Mouse (Mus musculus): ENCODE results near the gene Ffar4. TPM values are rescaled to one million over a fixed set of nuclear protein-coding genes. Genes with fewer than 3 reads are reported as not detected.

Ffar4 gene
- polyA plus RNA-seq, 1 experiment from 2014 or later: 8.8 TPM

- H3K27me3 ChIP-seq (ENCODE audit: insufficient read depth, low read length): 0 out of 2 replicates have a peak, but pooled peaks cover 3% of the 10 kb centered on the region
- H3K27ac ChIP-seq (ENCODE audit: low read depth): no peak overlapping the region
- peak overlapping the region; percentile 92 for H3K4me2 ChIP-seq (ENCODE audit: low read depth, low read length)
- peak overlapping the region; percentile 78 for H3K4me3 ChIP-seq (ENCODE audit: low read depth, low read length)
- peaks cover 13% of the 10 kb centered on the region for H3K4me1 ChIP-seq (ENCODE audit: insufficient read depth)
- H3K36me3 ChIP-seq (replicated peaks; ENCODE audit: insufficient read depth, low read length): peaks cover 2% of the 10 kb centered on the region; the same call in 1 of the 2 replicates
- no peak for TF ChIP-seq EP300 (IDR thresholded peaks at IDR 0.05; ENCODE audit: low read depth)
- no peak for TF ChIP-seq CTCF (IDR thresholded peaks at IDR 0.05; ENCODE audit: low read depth)
- no peak for ATAC-seq
- 12% methylated on average over 6 of the region's 6 CpGs for WGBS (ENCODE audit: insufficient replicate concordance)
- H3K9ac ChIP-seq (replicated peaks): no peak overlapping the region
- H3K9me3 ChIP-seq (ENCODE audit: low read length): no peaks in the 10 kb centered on the region
- no peak for DNase-seq
Measured at GRCm38 (mm10) chr19:38055798-38056197, 41.1 kb upstream of the Ffar4 start.

GRCm38 (mm10) chr19:38056276-38056675 is 40.6 kb upstream of the Ffar4 start:
- no peak for ATAC-seq
- Histone ChIP-seq H3K9ac (replicated peaks) (no peak overlapping the region), H3K4me2 (ENCODE audit: low read depth, low read length) (peak overlapping the region; percentile 92)

GRCm38 (mm10) chr19:38056931-38057330 is 39.9 kb upstream of the Ffar4 start:
- Histone ChIP-seq H3K9me3 (ENCODE audit: low read length) (no peaks in the 10 kb centered on the region), H3K4me2 (ENCODE audit: low read depth, low read length) (no peak overlapping the region), H3K36me3 (replicated peaks; ENCODE audit: insufficient read depth, low read length) (peaks cover 2% of the 10 kb centered on the region; the same call in 1 of the 2 replicates), H3K4me3 (ENCODE audit: low read depth, low read length) (no peak overlapping the region), H3K9ac (replicated peaks) (no peak overlapping the region), H3K4me1 (ENCODE audit: insufficient read depth) (peaks cover 13% of the 10 kb centered on the region), H3K27ac (ENCODE audit: low read depth) (no peak overlapping the region), H3K27me3 (ENCODE audit: insufficient read depth, low read length) (0 out of 2 replicates have a peak, but pooled peaks cover 3% of the 10 kb centered on the region)
- DNase-seq (no peak), ATAC-seq (no peak)
- 80% methylated on average over 8 of the region's 8 CpGs for WGBS (ENCODE audit: insufficient replicate concordance)
- TF ChIP-seq CTCF (IDR thresholded peaks at IDR 0.05; ENCODE audit: low read depth) (no peak), EP300 (IDR thresholded peaks at IDR 0.05; ENCODE audit: low read depth) (no peak)

More at GRCm38 (mm10) chr19:38056276-38056675, 40.6 kb upstream of the Ffar4 start:
- WGBS (ENCODE audit: insufficient replicate concordance): 41% methylated on average over 3 of the region's 3 CpGs
- H3K27me3 ChIP-seq (ENCODE audit: insufficient read depth, low read length): 0 out of 2 replicates have a peak, but pooled peaks cover 3% of the 10 kb centered on the region
- H3K9me3 ChIP-seq (ENCODE audit: low read length): no peaks in the 10 kb centered on the region
- no peak overlapping the region for H3K27ac ChIP-seq (ENCODE audit: low read depth)
- H3K4me1 ChIP-seq (ENCODE audit: insufficient read depth): peaks cover 13% of the 10 kb centered on the region
- no peak for DNase-seq
- H3K4me3 ChIP-seq (ENCODE audit: low read depth, low read length): peak overlapping the region; percentile 78; the same call in 1 of the 2 replicates
- no peak for TF ChIP-seq EP300 (IDR thresholded peaks at IDR 0.05; ENCODE audit: low read depth)
- no peak for TF ChIP-seq CTCF (IDR thresholded peaks at IDR 0.05; ENCODE audit: low read depth)
- peaks cover 2% of the 10 kb centered on the region; the same call in 1 of the 2 replicates for H3K36me3 ChIP-seq (replicated peaks; ENCODE audit: insufficient read depth, low read length)

- TF ChIP-seq CTCF (IDR thresholded peaks at IDR 0.05; ENCODE audit: low read depth) (no peak), EP300 (IDR thresholded peaks at IDR 0.05; ENCODE audit: low read depth) (no peak)
- Histone ChIP-seq H3K4me3 (ENCODE audit: low read depth, low read length) (no peak overlapping the region), H3K27ac (ENCODE audit: low read depth) (no peak overlapping the region), H3K4me1 (ENCODE audit: insufficient read depth) (no peaks in the 10 kb centered on the region), H3K36me3 (replicated peaks; ENCODE audit: insufficient read depth, low read length) (peaks cover 4% of the 10 kb centered on the region), H3K9ac (replicated peaks) (no peak overlapping the region), H3K4me2 (ENCODE audit: low read depth, low read length) (no peak overlapping the region), H3K27me3 (ENCODE audit: insufficient read depth, low read length) (no peaks in the 10 kb centered on the region), H3K9me3 (ENCODE audit: low read length) (no peaks in the 10 kb centered on the region)
- no peak for DNase-seq
- ATAC-seq: no peak
- WGBS (ENCODE audit: insufficient replicate concordance): 75% methylated on average over 3 of the region's 3 CpGs
Measured at GRCm38 (mm10) chr19:38063201-38063600, 33.7 kb upstream of the Ffar4 start.

GRCm38 (mm10) chr19:38064051-38064450 is 32.8 kb upstream of the Ffar4 start:
- WGBS (ENCODE audit: insufficient replicate concordance): 83% methylated on average over 1 of the region's 1 CpGs
- H3K9me3 ChIP-seq (ENCODE audit: low read length): no peaks in the 10 kb centered on the region

GRCm38 (mm10) chr19:38073226-38073625 is 23.6 kb upstream of the Ffar4 start:
- Histone ChIP-seq H3K4me2 (ENCODE audit: low read depth, low read length) (no peak overlapping the region), H3K9me3 (ENCODE audit: low read length) (no peaks in the 10 kb centered on the region), H3K4me3 (ENCODE audit: low read depth, low read length) (no peak overlapping the region), H3K4me1 (ENCODE audit: insufficient read depth) (no peaks in the 10 kb centered on the region; the same call in 1 of the 2 replicates), H3K36me3 (replicated peaks; ENCODE audit: insufficient read depth, low read length) (peaks cover 12% of the 10 kb centered on the region), H3K27me3 (ENCODE audit: insufficient read depth, low read length) (no peaks in the 10 kb centered on the region), H3K27ac (ENCODE audit: low read depth) (no peak overlapping the region), H3K9ac (replicated peaks) (no peak overlapping the region)
- DNase-seq: no peak
- no peak for TF ChIP-seq CTCF (IDR thresholded peaks at IDR 0.05; ENCODE audit: low read depth)
- no peak for TF ChIP-seq EP300 (IDR thresholded peaks at IDR 0.05; ENCODE audit: low read depth)
- WGBS (ENCODE audit: insufficient replicate concordance): 79% methylated on average over 5 of the region's 5 CpGs
- ATAC-seq: no peak

More at GRCm38 (mm10) chr19:38064051-38064450, 32.8 kb upstream of the Ffar4 start:
- DNase-seq: no peak
- Histone ChIP-seq H3K27me3 (ENCODE audit: insufficient read depth, low read length) (no peaks in the 10 kb centered on the region), H3K9ac (replicated peaks) (no peak overlapping the region), H3K4me1 (ENCODE audit: insufficient read depth) (no peaks in the 10 kb centered on the region), H3K27ac (ENCODE audit: low read depth) (no peak overlapping the region), H3K4me3 (ENCODE audit: low read depth, low read length) (no peak overlapping the region), H3K36me3 (replicated peaks; ENCODE audit: insufficient read depth, low read length) (peaks cover 4% of the 10 kb centered on the region), H3K4me2 (ENCODE audit: low read depth, low read length) (no peak overlapping the region)
- TF ChIP-seq EP300 (IDR thresholded peaks at IDR 0.05; ENCODE audit: low read depth): no peak
- no peak for TF ChIP-seq CTCF (IDR thresholded peaks at IDR 0.05; ENCODE audit: low read depth)
- no peak for ATAC-seq

Measured in liver, postnatal 0 days (tissue).